Mouse (Mus musculus): ENCODE data around the gene Pomp. TPM values are rescaled to one million over a fixed set of nuclear protein-coding genes. Genes with fewer than 3 reads are reported as not detected.

Pomp gene
- total and polyA plus RNA-seq, 2 experiments, result 71.0 to 233 TPM

- H3K4me1 ChIP-seq (ENCODE audit: control insufficient read depth, insufficient read depth, low read length), result peaks cover 6% of the 10 kb centered on the region
- H3K27ac ChIP-seq (replicated peaks; ENCODE audit: insufficient read depth, low read depth, low read length), result no peak overlapping the region
- H3K4me3 ChIP-seq (ENCODE audit: insufficient read depth, low read depth, low read length), result no peak overlapping the region
- no peak overlapping the region for H3K9ac ChIP-seq (ENCODE audit: low read depth, low read length)
- WGBS, result 81% methylated on average over 6 of the region's 6 CpGs
- no peak for DNase-seq (ENCODE audit: extremely low read depth, low read depth, low spot score)
- peaks cover 46% of the 10 kb centered on the region for H3K36me3 ChIP-seq (ENCODE audit: control insufficient read depth, insufficient read depth, low read length)
- H3K27me3 ChIP-seq (ENCODE audit: control insufficient read depth, insufficient read depth, low read length), result no peaks in the 10 kb centered on the region
- no peaks in the 10 kb centered on the region for H3K79me2 ChIP-seq (ENCODE audit: control insufficient read depth, insufficient read depth, low read length)
- peak; percentile 73 for TF ChIP-seq CTCF (IDR thresholded peaks at IDR 0.05; ENCODE audit: low read depth, low read length)
- TF ChIP-seq POLR2A (IDR thresholded peaks at IDR 0.05; ENCODE audit: extremely low read depth, insufficient read depth, low read length), result no peak
Observed at GRCm38 (mm10) chr5:147877520-147877919, 17.3 kb downstream of the Pomp start.

GRCm38 (mm10) chr5:147879971-147880682 is 19.9 kb downstream of the Pomp start:
- Histone ChIP-seq H3K4me3 (ENCODE audit: insufficient read depth, low read depth, low read length) (no peak overlapping the region), H3K36me3 (ENCODE audit: control insufficient read depth, insufficient read depth, low read length) (peaks cover 48% of the 10 kb centered on the region), H3K27ac (replicated peaks; ENCODE audit: insufficient read depth, low read depth, low read length) (peak overlapping the region; percentile 16), H3K79me2 (ENCODE audit: control insufficient read depth, insufficient read depth, low read length) (no peaks in the 10 kb centered on the region), H3K9ac (ENCODE audit: low read depth, low read length) (no peak overlapping the region), H3K27me3 (ENCODE audit: control insufficient read depth, insufficient read depth, low read length) (no peaks in the 10 kb centered on the region), H3K4me1 (ENCODE audit: control insufficient read depth, insufficient read depth, low read length) (peaks cover 6% of the 10 kb centered on the region)
- WGBS, result 38% methylated on average over 17 of the region's 17 CpGs
- no peak for TF ChIP-seq CTCF (IDR thresholded peaks at IDR 0.05; ENCODE audit: low read depth, low read length)
- TF ChIP-seq POLR2A (IDR thresholded peaks at IDR 0.05; ENCODE audit: extremely low read depth, insufficient read depth, low read length), result no peak
- DNase-seq (ENCODE audit: extremely low read depth, low read depth, low spot score), result peak; percentile 87

GRCm38 (mm10) chr5:147883581-147883980 is 23.3 kb downstream of the Pomp start:
- 89% methylated on average over 6 of the region's 6 CpGs for WGBS
- TF ChIP-seq POLR2A (IDR thresholded peaks at IDR 0.05; ENCODE audit: extremely low read depth, insufficient read depth, low read length), result no peak
- no peak for TF ChIP-seq CTCF (IDR thresholded peaks at IDR 0.05; ENCODE audit: low read depth, low read length)
- Histone ChIP-seq H3K9ac (ENCODE audit: low read depth, low read length) (no peak overlapping the region), H3K79me2 (ENCODE audit: control insufficient read depth, insufficient read depth, low read length) (no peaks in the 10 kb centered on the region; the same call in 1 of the 2 replicates), H3K27ac (replicated peaks; ENCODE audit: insufficient read depth, low read depth, low read length) (no peak overlapping the region), H3K36me3 (ENCODE audit: control insufficient read depth, insufficient read depth, low read length) (peaks cover 49% of the 10 kb centered on the region), H3K4me1 (ENCODE audit: control insufficient read depth, insufficient read depth, low read length) (peaks cover 8% of the 10 kb centered on the region), H3K27me3 (ENCODE audit: control insufficient read depth, insufficient read depth, low read length) (no peaks in the 10 kb centered on the region), H3K4me3 (ENCODE audit: insufficient read depth, low read depth, low read length) (no peak overlapping the region)
- no peak for DNase-seq (ENCODE audit: extremely low read depth, low read depth, low spot score)

- H3K27ac ChIP-seq (replicated peaks; ENCODE audit: insufficient read depth, low read depth, low read length), result no peak overlapping the region
- no peak for DNase-seq (ENCODE audit: extremely low read depth, low read depth, low spot score)
- H3K79me2 ChIP-seq (ENCODE audit: control insufficient read depth, insufficient read depth, low read length), result peaks cover 5% of the 10 kb centered on the region; the same call in 1 of the 2 replicates
- no peak overlapping the region for H3K9ac ChIP-seq (ENCODE audit: low read depth, low read length)
- WGBS, result 85% methylated on average over 10 of the region's 12 CpGs
- no peaks in the 10 kb centered on the region for H3K27me3 ChIP-seq (ENCODE audit: control insufficient read depth, insufficient read depth, low read length)
- peaks cover 34% of the 10 kb centered on the region for H3K36me3 ChIP-seq (ENCODE audit: control insufficient read depth, insufficient read depth, low read length)
- TF ChIP-seq CTCF (IDR thresholded peaks at IDR 0.05; ENCODE audit: low read depth, low read length), result no peak
- no peak for TF ChIP-seq POLR2A (IDR thresholded peaks at IDR 0.05; ENCODE audit: extremely low read depth, insufficient read depth, low read length)
- peaks cover 10% of the 10 kb centered on the region; the same call in 1 of the 2 replicates for H3K4me1 ChIP-seq (ENCODE audit: control insufficient read depth, insufficient read depth, low read length)
- no peak overlapping the region for H3K4me3 ChIP-seq (ENCODE audit: insufficient read depth, low read depth, low read length)
Observed at GRCm38 (mm10) chr5:147888313-147889297, 28.3 kb downstream of the Pomp start.

- Histone ChIP-seq H3K27me3 (ENCODE audit: control insufficient read depth, insufficient read depth, low read length) (no peaks in the 10 kb centered on the region), H3K4me1 (ENCODE audit: control insufficient read depth, insufficient read depth, low read length) (peaks cover 10% of the 10 kb centered on the region), H3K4me3 (ENCODE audit: insufficient read depth, low read depth, low read length) (no peak overlapping the region), H3K9ac (ENCODE audit: low read depth, low read length) (no peak overlapping the region), H3K27ac (replicated peaks; ENCODE audit: insufficient read depth, low read depth, low read length) (no peak overlapping the region), H3K79me2 (ENCODE audit: control insufficient read depth, insufficient read depth, low read length) (peaks cover 5% of the 10 kb centered on the region; the same call in 1 of the 2 replicates), H3K36me3 (ENCODE audit: control insufficient read depth, insufficient read depth, low read length) (peaks cover 8% of the 10 kb centered on the region; the same call in 1 of the 2 replicates)
- WGBS, result 78% methylated on average over 6 of the region's 6 CpGs
- TF ChIP-seq CTCF (IDR thresholded peaks at IDR 0.05; ENCODE audit: low read depth, low read length) (no peak), POLR2A (IDR thresholded peaks at IDR 0.05; ENCODE audit: extremely low read depth, insufficient read depth, low read length) (no peak)
- DNase-seq (ENCODE audit: extremely low read depth, low read depth, low spot score), result no peak
Observed at GRCm38 (mm10) chr5:147892735-147893134, 32.5 kb downstream of the Pomp start.
